Comparison of ENCODE assay signal across 8 mouse cellular contexts in genomic region chr2:48456072-48457040, GRCm38 (mm10).
DNase-seq lines count a peak whose midpoint lies in the region; ATAC-seq and TF ChIP-seq lines count a peak whose summit lies in the region.

No protein-coding gene starts in this region.

- no peak overlapping the region for H3K4me3 ChIP-seq in left cerebral cortex, adult 2 months

- H3K27ac ChIP-seq in left cerebral cortex, adult 2 months, result peak overlapping the region; percentile 25; the same call in 1 of the 2 replicates

- TF ChIP-seq CTCF in left cerebral cortex, adult 2 months (IDR thresholded peaks at IDR 0.05), result no peak

- DNase-seq in frontal cortex, postnatal 10 days (ENCODE audit: low spot score in 2 of 2), result no peak
- DNase-seq in 3134 (ENCODE audit: extremely low read depth, insufficient read length, low spot score), result peak; percentile 72
- DNase-seq in cerebellum, adult 9-10 months, result peak; percentile 15
- peak; percentile 18 to 37 for DNase-seq in left cerebral cortex, adult 2 months (ENCODE audit: extremely low spot score in 1 of 2, low spot score in 2 of 2)
- DNase-seq in right cerebral cortex, postnatal 10 days (ENCODE audit: low spot score in 2 of 2), result peak; percentile 30 to 35
- no peak for DNase-seq in Muller cell, postnatal 12 days (ENCODE audit: inconsistent ontology term)
- no peak for DNase-seq in thymus, postnatal 36 days

- intact Hi-C loops in left cerebral cortex, adult 2 months (cut with DNase I), result loop anchor here (2.0 to 10.0 kb wide), 5 partner anchors 48 to 452 kb away; partner anchors contain the start of gene Acvr2a

- ATAC-seq in frontal cortex, adult (ENCODE audit: low TSS enrichment), result peak; percentile 92

Comparison
In these comparisons a context has a peak if more than half of its experiments do, and no peak if none do; other contexts are left out.
1. DNase-seq: peak in 3134 (single experiment), cerebellum, adult 9-10 months (single experiment), left cerebral cortex, adult 2 months (2 of 2) and right cerebral cortex, postnatal 10 days (2 of 2); none in frontal cortex, postnatal 10 days (0 of 2), Muller cell, postnatal 12 days (single experiment) and thymus, postnatal 36 days (0 of 2).